Mouse (Mus musculus) testis, adult 2 months (tissue): ENCODE measurements around the gene Hist1h4j. TPM values are rescaled to one million over a fixed set of nuclear protein-coding genes. Genes with fewer than 3 reads are reported as not detected.
"Not testable (repeated sequence)": the region's sequence is repeated elsewhere in the genome, so short reads cannot be mapped to it uniquely, and the experiment has no call there.

Source experiments
- H3K27ac ChIP-seq: fragments of 200-500 bp; 2 replicates; pipeline ENCODE4 v1.5.1; 2012; ENCODE audit warnings: low read depth, low read length; ENCODE audit not compliant: control insufficient read depth, insufficient read depth
- H3K27me3 ChIP-seq: fragments of 200-500 bp; 2 replicates; pipeline ENCODE4 v1.6.1; 2012; ENCODE audit warnings: mild to moderate bottlenecking, low read length, moderate library complexity; ENCODE audit not compliant: control insufficient read depth, insufficient read depth
- H3K36me3 ChIP-seq: fragments of 200-500 bp; 2 replicates; pipeline ENCODE4 v1.6.1; 2012; ENCODE audit warnings: mild to moderate bottlenecking, low read length; ENCODE audit not compliant: control insufficient read depth, insufficient read depth
- H3K4me1 ChIP-seq: fragments of 200-500 bp; 2 replicates; pipeline ENCODE4 v1.6.1; 2012; ENCODE audit warnings: low read length; ENCODE audit not compliant: control insufficient read depth, insufficient read depth
- H3K4me3 ChIP-seq: fragments of 200-500 bp; 2 replicates; pipeline ENCODE4 v1.5.1; 2012; ENCODE audit warnings: low read depth, mild to moderate bottlenecking, low read length, moderate library complexity, mixed read lengths; ENCODE audit not compliant: control insufficient read depth
- CTCF ChIP-seq: fragments of 200-500 bp; IDR thresholded peaks from 2 replicates; pipeline ENCODE4 v1.5.1; 2012; ENCODE audit warnings: low read depth, mild to moderate bottlenecking, inconsistent platforms, low read length, moderate library complexity; ENCODE audit not compliant: control insufficient read depth, insufficient read depth, insufficient replicate concordance
- POLR2A ChIP-seq: fragments of 200-500 bp; IDR thresholded peaks from 2 replicates; pipeline ENCODE4 v1.6.1; 2012; ENCODE audit warnings: low read depth, mild to moderate bottlenecking, inconsistent platforms, low read length, moderate library complexity; ENCODE audit not compliant: control insufficient read depth
- polyA plus RNA-seq: library from polyadenylated mRNA; depleted of rRNA; stranded (reverse); fragments of >200 nt; gene quantifications from 2 replicates; pipeline ENCODE4 v1.2.3, GENCODE M21; 2012

The Hist1h4j gene
- polyA plus RNA-seq, 1 experiment = 6.1 TPM

DNA sequence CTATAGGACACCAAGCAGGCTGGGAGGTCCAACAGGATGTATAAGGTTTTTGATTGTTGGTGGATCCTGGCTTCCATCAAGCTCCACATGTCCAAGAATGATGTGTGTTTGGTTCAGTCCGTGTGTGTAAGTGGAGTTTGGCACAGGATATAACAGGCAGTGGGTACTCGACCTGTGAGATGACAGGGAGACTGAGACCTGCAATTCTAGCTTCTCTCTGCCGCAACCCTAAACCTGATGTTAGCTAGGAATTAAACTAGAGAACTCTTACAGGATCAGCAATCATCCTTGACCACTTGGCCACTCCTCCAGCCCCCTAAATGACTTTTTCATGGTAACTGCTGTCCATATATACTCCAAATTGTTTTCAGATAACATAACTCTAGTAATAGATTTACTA, 17.5 kb downstream of the Hist1h4j start:
- TF ChIP-seq CTCF (no peak), POLR2A (no peak)
- Histone ChIP-seq H3K4me3 (no peak overlapping the region), H3K4me1 (peaks cover 3% of the 10 kb centered on the region), H3K27ac (no peak overlapping the region), H3K27me3 (no peaks in the 10 kb centered on the region), H3K36me3 (no peaks in the 10 kb centered on the region)

- Histone ChIP-seq H3K27me3 (no peaks in the 10 kb centered on the region), H3K27ac (peak overlapping the region; percentile 48), H3K4me3 (peak overlapping the region; percentile 52), H3K36me3 (no peaks in the 10 kb centered on the region), H3K4me1 (peaks cover 3% of the 10 kb centered on the region)
- TF ChIP-seq POLR2A (no peak), CTCF (no peak)
These were observed 18.2 kb downstream of the Hist1h4j start for GRCm38 (mm10) chr13:21753051-21753523.

- Histone ChIP-seq H3K27ac (peak within 1 kb of the TSS; percentile 48), H3K4me3 (peak within 1 kb of the TSS; percentile 60)
- H3K36me3 ChIP-seq, H3K4me1 ChIP-seq, H3K27me3 ChIP-seq: not testable (repeated sequence)
These were observed 18.8 kb downstream of the Hist1h4j start, which contains the start of the genes Hist1h2ak and Hist1h2bn for GRCm38 (mm10) chr13:21753524-21754285. Gene Hist1h2ak (minus strand): TSS chr13:21753827. Gene Hist1h2bn (plus strand): TSS chr13:21754123.

- H3K27ac ChIP-seq, H3K27me3 ChIP-seq, H3K4me3 ChIP-seq, H3K4me1 ChIP-seq, H3K36me3 ChIP-seq: not testable (repeated sequence)
These were observed 19.6 kb downstream of the Hist1h4j start for GRCm38 (mm10) chr13:21754294-21755001.

- H3K4me1 ChIP-seq = peaks cover 3% of the 10 kb centered on the region
- no peak overlapping the region for H3K4me3 ChIP-seq
- no peak for TF ChIP-seq POLR2A
- no peak for TF ChIP-seq CTCF
These were observed 20.8 kb downstream of the Hist1h4j start for GRCm38 (mm10) chr13:21755707-21756106.

GRCm38 (mm10) chr13:21778814-21779766, 44.2 kb downstream of the Hist1h4j start:
- peak overlapping the region; percentile 82 for H3K4me3 ChIP-seq
- H3K27me3 ChIP-seq = peaks cover 2% of the 10 kb centered on the region; the same call in 1 of the 2 replicates
- no peaks in the 10 kb centered on the region for H3K36me3 ChIP-seq
- H3K27ac ChIP-seq = peak overlapping the region; percentile 70
- peaks cover 17% of the 10 kb centered on the region for H3K4me1 ChIP-seq
- no peak for TF ChIP-seq POLR2A
- no peak for TF ChIP-seq CTCF

More at GRCm38 (mm10) chr13:21755707-21756106, 20.8 kb downstream of the Hist1h4j start:
- Histone ChIP-seq H3K27me3 (no peaks in the 10 kb centered on the region), H3K27ac (no peak overlapping the region), H3K36me3 (no peaks in the 10 kb centered on the region)
